Mouse (Mus musculus) macrophage (primary cell): ENCODE data around the gene Sult1d1. TPM values are rescaled to one million over a fixed set of nuclear protein-coding genes. Genes with fewer than 3 reads are reported as not detected.

Experiments
- H3K27ac ChIP-seq: fragments of 350-480 bp; formaldehyde crosslinking; 2 replicates; pipeline ENCODE4 v1.9.0; 2021
- H3K36me3 ChIP-seq: fragments of 350-480 bp; formaldehyde crosslinking; 2 replicates; pipeline ENCODE4 v1.9.0; 2021; ENCODE audit errors: inconsistent target
- H3K4me3 ChIP-seq: fragments of 350-480 bp; formaldehyde crosslinking; 2 replicates; pipeline ENCODE4 v1.9.0; 2021; ENCODE audit errors: inconsistent target
- H3K79me2 ChIP-seq: fragments of 350-480 bp; formaldehyde crosslinking; 2 replicates; pipeline ENCODE4 v1.9.0; 2021; ENCODE audit errors: inconsistent target
- WGBS: methylation state at CpG from one replicate; pipeline ENCODE4 v1.1.7; 2026; ENCODE audit warnings: inconsistent platforms; ENCODE audit not compliant: missing documents; 5-methylcytosine and 5-hydroxymethylcytosine counted together
- polyA plus RNA-seq: library from polyadenylated mRNA; stranded (reverse); fragments of 250-400 nt; gene quantifications from 3 replicates; pipeline ENCODE4 v1.2.4, GENCODE M21; 2018; ENCODE audit warnings: inconsistent platforms
- total RNA-seq, 78 experiments: library from RNA; depleted of rRNA; stranded (reverse); fragments of 250-400 nt; gene quantifications; 1 replicate in 9 of 78; 2 replicates in 24 of 78; 3 replicates in 43 of 78; 4 replicates in 2 of 78; pipeline ENCODE4 v1.2.4; 2018; ENCODE audit warnings: inconsistent platforms in 56 of 78

Sult1d1 gene
- total RNA-seq (2018; cell fraction: chromatin; rRNA removed): not detected
- not detected for total RNA-seq (2018; cell fraction: cytosol; rRNA removed)
- total RNA-seq (2018; cell fraction: nucleus; rRNA removed): not detected
- polyA plus RNA-seq: not detected in 3 replicates

DNA sequence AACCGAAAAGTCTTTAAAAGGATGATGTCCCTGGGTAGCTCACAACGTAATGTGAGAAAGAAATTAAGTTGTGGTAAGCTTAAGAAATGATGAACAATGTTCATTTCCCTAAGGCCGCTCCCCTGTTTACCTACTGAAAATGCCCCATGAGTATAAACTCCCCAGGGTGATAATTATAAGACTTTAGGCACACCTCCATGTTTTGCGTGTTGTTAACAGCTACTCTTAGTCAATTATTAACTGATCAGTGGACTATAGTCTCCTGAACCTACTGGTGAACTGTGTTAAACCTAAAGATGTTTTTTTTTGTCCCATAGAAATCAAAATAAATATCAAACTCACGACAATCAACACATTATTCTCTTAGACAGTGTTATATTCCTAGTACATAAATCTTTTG is at the start of gene Sult1d1:
TSS of gene Sult1d1 (minus strand) at position 183 of the 400 bp plus-strand sequence.
- Histone ChIP-seq H3K27ac (no peak within 1 kb of the TSS), H3K4me3 (no peak within 1 kb of the TSS), H3K36me3 (no peaks in the 10 kb centered on the region), H3K79me2 (no peaks in the 10 kb centered on the region)
- whole genome bisulfite sequencing: 94% methylated on average over 5 of the region's 5 CpGs

DNA sequence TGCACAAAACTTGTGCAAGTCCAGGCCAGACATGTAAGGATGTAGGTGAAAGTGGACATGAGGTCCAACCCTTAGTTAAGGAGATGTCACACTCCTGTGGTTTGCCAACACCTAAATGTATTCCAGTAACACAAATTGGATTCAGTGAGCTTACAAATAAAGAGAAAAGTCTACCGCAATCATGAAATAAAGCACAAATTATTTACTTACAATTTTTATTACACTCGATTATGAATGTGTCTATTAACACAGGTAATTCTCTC is 46.2 kb upstream of the Sult1d1 start:
- H3K79me2 ChIP-seq: no peaks in the 10 kb centered on the region
- H3K27ac ChIP-seq: no peak overlapping the region
- no peaks in the 10 kb centered on the region for H3K36me3 ChIP-seq
- 93% methylated on average over 2 of the region's 2 CpGs for WGBS
- H3K4me3 ChIP-seq: no peak overlapping the region

DNA sequence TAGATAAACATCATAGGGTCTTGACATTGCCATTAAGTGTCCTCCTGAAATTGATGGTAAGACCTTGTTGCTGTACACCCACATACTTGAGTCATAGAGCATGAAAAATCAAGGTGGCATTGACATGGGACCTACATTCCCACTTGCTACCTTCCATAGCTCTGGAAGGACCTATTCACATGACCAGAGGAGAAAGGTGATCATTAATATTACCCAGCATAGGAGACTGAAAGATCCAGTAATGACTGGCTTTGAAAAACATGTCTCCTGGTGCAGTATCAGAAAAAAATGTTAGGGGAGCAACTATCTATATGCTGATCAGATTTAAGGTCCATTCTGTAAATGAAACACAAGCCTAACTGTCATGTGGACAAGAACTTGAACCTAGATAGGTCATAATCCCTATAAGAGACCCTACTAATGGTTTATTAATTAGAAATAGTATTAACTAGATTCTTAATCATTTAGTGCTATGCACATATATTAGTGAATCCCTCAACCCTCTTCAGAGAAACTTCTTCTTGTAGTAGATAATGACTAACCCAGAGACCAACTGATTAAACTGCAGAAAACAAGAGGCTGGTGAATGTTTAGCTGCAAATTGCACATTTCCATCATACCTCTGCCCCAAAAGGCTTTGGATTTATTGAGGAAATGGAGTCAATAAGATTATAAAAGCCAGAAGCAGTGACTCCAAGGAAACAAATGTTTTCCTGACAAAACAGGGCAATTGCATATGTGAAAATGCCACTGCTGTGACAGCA is 45.7 kb upstream of the Sult1d1 start:
- Histone ChIP-seq H3K36me3 (no peaks in the 10 kb centered on the region), H3K4me3 (no peak overlapping the region)

DNA sequence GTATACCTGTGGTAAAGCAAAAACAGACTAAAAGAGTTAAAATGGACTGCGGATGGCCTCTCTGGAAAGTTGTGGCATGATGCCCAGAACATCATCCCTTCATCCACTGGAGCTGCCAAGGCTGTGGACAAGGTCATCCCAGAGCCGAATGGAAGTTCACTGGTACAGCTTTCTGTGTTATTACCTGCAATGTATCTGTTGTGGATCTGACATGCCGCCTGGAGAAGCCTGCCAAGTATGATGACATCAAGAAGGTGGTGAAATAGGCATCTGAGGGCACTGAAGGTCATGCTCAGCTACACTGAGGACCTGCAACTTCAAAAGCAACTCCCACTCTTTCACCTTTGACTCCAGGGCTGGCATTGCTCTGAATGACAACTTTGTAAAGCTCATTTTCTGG is 32.2 kb upstream of the Sult1d1 start:
- Histone ChIP-seq H3K27ac (no peak overlapping the region), H3K4me3 (no peak overlapping the region), H3K36me3 (no peaks in the 10 kb centered on the region), H3K79me2 (no peaks in the 10 kb centered on the region)
- WGBS: 81% methylated on average over 3 of the region's 3 CpGs

More for the DNA sequence above, 45.7 kb upstream of the Sult1d1 start:
- Histone ChIP-seq H3K79me2 (no peaks in the 10 kb centered on the region), H3K27ac (no peak overlapping the region)

DNA sequence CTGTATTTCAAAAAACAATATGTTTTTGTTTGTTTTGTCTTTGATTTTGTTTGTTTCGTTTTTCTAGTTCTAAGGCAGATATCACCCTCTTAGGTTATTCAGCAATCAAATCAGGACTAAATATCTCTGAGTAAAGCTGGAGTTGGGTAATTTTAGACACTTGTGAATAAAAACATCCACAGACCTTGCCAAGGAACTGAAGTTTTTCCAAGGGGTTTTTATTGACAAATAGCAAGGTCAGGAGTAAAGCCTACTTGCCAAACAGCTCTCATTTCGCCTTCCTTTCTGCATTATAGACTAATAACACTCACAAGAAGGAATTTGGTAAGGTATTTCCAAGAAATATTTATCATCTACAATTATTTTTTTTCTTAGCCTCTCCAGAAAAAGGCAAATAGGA is 29.1 kb upstream of the Sult1d1 start:
- Histone ChIP-seq H3K4me3 (no peak overlapping the region), H3K36me3 (no peaks in the 10 kb centered on the region), H3K79me2 (no peaks in the 10 kb centered on the region), H3K27ac (no peak overlapping the region)
- 52% methylated on average over 2 of the region's 2 CpGs for WGBS

DNA sequence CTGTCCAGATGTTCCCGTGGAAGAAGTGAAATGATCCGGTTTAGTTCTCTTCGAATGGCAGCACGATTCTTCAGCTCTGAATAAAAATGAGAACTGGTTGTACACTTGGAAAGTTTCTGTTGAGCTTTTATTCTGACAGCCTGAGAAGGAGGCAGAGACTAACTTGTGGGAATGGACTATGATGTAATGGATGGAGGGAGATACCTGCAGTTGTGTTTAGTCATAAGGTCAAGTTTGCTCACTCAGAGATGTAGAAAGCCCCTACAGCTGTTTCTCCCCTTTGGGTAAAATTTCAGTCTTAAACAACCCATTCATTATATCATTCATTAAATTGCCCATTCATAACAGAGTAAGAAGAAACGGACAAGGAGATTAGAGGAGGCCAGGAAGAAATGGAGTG is 22.7 kb upstream of the Sult1d1 start, which contains the start of gene Sult1e1:
TSS of gene Sult1e1 (minus strand) at position 101 of the 400 bp plus-strand sequence.
- Histone ChIP-seq H3K79me2 (no peaks in the 10 kb centered on the region), H3K27ac (no peak within 1 kb of the TSS), H3K4me3 (no peak within 1 kb of the TSS), H3K36me3 (no peaks in the 10 kb centered on the region)
- 80% methylated on average over 5 of the region's 5 CpGs for WGBS

DNA sequence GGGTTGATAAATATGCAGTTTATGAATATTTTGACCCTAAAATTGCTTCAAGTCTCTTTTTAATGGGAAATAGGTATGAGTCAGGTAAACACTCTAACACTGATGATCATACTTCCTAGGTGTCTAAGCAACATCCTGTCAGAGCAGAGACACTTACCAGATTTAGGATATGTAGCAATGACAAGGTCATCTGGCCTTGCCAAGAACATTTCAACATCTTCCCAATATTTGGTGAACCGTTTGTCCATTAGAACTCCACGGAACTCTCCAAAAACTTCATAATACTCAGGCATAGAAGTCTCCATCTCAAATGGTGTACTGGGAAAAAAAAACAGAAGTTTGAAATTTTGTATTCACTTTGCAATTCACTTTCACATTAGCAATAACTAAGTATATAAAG is 21.1 kb upstream of the Sult1d1 start:
- 88% methylated on average over 2 of the region's 2 CpGs for WGBS
- Histone ChIP-seq H3K4me3 (no peak overlapping the region), H3K27ac (no peak overlapping the region), H3K36me3 (no peaks in the 10 kb centered on the region), H3K79me2 (no peaks in the 10 kb centered on the region)

DNA sequence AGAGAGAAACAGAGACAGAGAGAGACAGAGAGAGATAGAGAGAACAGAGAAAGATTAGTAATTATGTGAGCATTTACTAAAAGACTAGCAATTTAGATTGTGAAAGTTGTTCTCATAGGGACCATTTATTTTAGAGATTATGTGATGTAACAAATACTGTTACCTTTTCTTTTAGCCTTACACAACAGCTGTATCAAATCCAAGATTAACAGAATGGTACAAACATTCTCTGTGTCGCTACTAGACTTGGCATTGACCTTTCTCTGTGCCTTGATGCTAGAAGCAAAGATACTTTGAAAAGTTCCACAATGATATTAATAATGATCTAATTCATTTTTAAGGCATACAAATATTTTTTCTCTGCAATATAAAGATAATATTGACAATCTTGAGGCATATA is 11.6 kb upstream of the Sult1d1 start:
- H3K79me2 ChIP-seq: no peaks in the 10 kb centered on the region
- no peak overlapping the region for H3K27ac ChIP-seq
- WGBS: 88% methylated on average over 1 of the region's 1 CpGs
- no peaks in the 10 kb centered on the region for H3K36me3 ChIP-seq
- no peak overlapping the region for H3K4me3 ChIP-seq

DNA sequence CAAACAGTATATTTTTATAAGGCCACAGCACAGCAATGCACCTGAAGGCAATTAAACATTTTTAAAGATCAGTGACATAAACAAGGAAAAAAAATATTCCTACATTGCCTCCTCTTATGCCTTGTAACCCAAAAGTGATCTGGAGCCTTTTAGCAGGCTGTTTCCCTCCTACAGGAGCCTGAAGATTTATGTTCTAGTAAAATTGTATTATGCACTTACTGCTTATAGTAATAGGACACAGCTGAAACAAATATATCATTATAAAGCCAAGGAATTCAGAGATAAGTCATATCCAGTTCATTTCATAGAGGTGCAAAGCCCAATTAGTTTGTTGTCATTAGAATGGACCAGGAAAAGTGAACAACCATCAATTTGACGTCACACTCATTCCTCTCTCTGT is 5.3 kb upstream of the Sult1d1 start:
- H3K4me3 ChIP-seq: no peak overlapping the region
- no peaks in the 10 kb centered on the region for H3K36me3 ChIP-seq
- no peaks in the 10 kb centered on the region for H3K79me2 ChIP-seq
- WGBS: 71% methylated on average over 1 of the region's 1 CpGs
- no peak overlapping the region for H3K27ac ChIP-seq

DNA sequence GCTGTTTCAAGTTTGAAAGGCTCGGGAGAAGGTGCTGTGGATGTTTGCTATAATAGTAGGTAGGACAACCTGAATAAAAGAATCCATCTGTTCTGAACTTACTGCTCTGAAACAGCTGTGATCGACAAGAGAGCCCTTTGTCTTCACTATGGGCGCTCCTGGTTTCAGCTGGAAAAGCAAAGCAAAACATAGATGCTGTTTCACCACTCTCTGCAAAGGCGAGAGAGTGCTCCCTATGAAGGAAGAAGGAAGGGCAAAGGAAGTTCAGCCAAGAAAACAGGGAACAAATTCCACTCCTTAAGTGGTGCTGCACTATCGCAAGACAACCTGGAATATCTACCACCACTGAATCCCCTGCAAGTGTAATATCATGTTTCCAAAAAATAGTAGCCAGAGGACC is 4.7 kb upstream of the Sult1d1 start:
- Histone ChIP-seq H3K4me3 (no peak overlapping the region), H3K79me2 (no peaks in the 10 kb centered on the region), H3K36me3 (no peaks in the 10 kb centered on the region), H3K27ac (no peak overlapping the region)
- 78% methylated on average over 5 of the region's 5 CpGs for WGBS

DNA sequence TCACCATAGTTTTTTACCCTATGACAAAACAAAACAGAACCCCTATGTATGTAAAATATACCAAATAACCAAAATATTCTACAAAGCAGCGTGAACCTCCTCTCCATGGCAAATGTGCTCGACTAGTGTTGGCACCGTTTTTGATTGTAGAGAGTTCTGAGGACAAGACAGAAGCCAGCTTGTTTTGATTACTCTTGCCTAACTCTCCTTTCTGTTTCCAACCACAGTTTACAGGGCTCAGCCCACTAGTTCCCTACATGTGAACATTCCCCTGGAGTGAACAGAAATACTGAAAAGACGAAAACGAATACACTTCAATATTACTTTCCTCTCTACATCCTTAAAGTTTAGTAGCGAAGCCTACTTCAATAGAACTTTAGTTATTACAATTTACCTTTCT is 4.0 kb upstream of the Sult1d1 start:
- H3K4me3 ChIP-seq: no peak overlapping the region
- 85% methylated on average over 6 of the region's 6 CpGs for WGBS
- no peak overlapping the region for H3K27ac ChIP-seq
- no peaks in the 10 kb centered on the region for H3K36me3 ChIP-seq
- no peaks in the 10 kb centered on the region for H3K79me2 ChIP-seq

DNA sequence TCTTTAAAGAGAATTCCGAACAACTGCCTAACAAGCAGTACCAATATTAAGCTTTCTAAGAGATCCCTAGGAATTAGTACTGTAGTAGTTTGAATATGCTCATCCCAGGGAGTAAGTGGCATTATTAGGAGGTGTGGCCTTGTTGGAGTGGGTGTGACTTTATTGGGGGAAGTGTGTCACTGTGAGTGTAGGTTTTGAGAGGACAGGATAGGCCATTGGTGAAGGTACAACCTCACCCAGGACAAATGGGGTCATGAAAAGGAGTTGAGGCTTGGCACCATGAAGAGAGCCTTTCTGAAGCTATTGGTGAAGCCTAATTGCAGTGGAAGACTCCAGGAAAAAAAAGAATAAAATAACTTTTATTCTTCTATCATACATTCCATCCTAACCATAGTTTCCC is 1.5 kb downstream of the Sult1d1 start:
- 87% methylated on average over 1 of the region's 1 CpGs for WGBS
- H3K4me3 ChIP-seq: no peak overlapping the region
- H3K36me3 ChIP-seq: no peaks in the 10 kb centered on the region
- no peaks in the 10 kb centered on the region for H3K79me2 ChIP-seq
- no peak overlapping the region for H3K27ac ChIP-seq

DNA sequence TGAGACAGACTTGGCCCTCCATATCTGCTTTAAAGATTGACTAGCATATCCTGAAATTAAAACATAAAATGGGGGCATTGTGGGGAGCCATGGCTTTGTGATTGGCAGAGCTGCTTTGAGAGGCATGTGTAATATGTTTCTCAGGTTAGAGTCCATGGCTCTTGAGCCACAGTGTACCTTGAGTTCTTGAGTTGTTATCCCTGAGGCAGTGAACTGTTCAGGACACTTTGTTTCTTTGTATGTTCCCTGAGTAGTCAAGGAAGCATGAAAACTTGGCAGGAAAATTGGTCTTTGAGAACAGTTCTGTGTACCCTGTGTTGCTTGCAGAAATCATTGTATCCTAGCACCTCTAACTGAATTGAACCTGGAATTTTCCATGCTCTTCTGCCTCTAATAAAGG is 5.9 kb downstream of the Sult1d1 start:
- no peaks in the 10 kb centered on the region for H3K36me3 ChIP-seq
- no peak overlapping the region for H3K4me3 ChIP-seq
- H3K79me2 ChIP-seq: no peaks in the 10 kb centered on the region
- H3K27ac ChIP-seq: no peak overlapping the region

DNA sequence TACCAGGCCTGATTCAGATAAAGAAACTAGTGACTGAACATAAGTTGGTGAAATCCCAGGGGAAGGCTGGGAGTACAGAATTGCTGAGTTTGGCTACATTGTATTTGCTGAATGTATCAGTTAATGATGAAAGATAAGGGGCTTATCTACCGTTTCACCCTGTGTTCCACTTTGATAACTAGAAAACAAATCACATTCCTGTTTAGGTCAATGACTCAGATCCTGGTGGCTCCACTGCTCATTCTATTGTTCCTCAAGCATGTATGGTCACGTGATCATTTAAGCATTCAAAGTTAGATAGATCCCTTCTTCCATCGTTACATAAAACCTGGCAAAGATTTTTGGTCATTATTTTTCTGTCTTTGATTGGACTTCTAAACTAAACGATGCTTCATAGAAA is 6.3 kb downstream of the Sult1d1 start:
- no peaks in the 10 kb centered on the region for H3K36me3 ChIP-seq
- H3K79me2 ChIP-seq: no peaks in the 10 kb centered on the region
- H3K27ac ChIP-seq: no peak overlapping the region
- H3K4me3 ChIP-seq: no peak overlapping the region
- WGBS: 79% methylated on average over 4 of the region's 4 CpGs

DNA sequence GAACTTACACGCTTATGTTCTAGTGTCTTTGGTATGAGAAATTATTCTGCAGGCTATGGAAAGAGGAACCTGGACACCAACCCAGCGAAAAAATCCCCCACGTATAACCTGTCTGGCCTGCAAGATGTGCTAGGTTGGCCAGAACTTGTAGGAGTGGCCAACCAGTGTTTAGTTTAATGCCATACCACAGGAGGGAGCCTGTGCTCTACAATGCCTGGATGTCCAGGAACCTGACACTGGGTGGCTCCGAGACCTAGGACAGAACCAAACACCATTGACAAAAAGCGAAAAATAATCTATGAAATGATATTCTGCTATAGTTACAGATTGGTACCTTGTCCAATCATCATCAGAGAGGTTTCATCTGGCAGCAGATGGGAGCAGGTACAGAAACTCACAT is 8.7 kb downstream of the Sult1d1 start:
- WGBS: 55% methylated on average over 5 of the region's 5 CpGs
- Histone ChIP-seq H3K4me3 (no peak overlapping the region), H3K27ac (no peak overlapping the region), H3K79me2 (no peaks in the 10 kb centered on the region), H3K36me3 (no peaks in the 10 kb centered on the region)

DNA sequence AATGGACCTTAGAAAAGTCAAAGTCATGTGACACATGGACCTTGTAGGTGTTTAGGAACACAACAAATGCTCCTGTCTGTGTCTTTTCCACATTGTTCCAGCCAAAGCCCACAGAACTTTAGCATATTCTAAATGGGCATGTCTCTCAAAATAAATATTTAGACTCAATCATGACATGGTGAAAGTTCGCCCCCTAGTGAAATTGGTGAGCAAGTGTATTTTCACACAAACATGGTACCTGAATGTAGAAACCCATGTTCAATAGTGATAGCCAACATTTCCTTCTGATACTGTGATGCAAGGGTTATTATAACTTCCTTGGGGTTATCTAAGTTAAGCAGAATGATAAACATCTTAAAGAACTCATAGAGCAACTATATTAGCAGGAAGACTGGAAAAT is 17.9 kb downstream of the Sult1d1 start:
- no peaks in the 10 kb centered on the region for H3K36me3 ChIP-seq
- 29% methylated on average over 1 of the region's 1 CpGs for whole genome bisulfite sequencing
- H3K4me3 ChIP-seq: no peak overlapping the region
- no peak overlapping the region for H3K27ac ChIP-seq
- no peaks in the 10 kb centered on the region for H3K79me2 ChIP-seq
